29 mouse cellular contexts compared by ENCODE assay signal in the genomic region with DNA sequence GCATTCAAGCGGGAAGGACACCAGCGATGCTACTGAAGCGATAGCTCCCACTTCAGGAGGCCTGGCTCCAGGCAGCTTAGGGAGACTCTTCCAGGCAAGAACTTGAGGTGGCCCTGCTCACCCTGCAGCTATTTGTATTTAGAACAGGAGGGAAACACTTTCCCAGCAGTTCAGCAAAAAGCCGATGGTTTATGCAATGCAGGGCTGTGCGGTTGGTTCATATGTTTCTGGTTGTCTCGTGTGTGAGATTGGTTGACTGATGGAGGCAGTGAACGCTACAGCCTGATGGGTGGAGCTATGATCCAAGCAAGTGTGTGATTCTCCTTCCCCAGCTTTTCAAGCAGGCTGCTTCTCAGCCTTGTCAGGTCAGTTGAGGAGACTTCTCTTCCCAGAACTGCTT. TPM values are rescaled to one million over a fixed set of nuclear protein-coding genes. Genes with fewer than 3 reads are reported as not detected.
"Had no signal": no experiment of that assay in that cellular context is flagged by ENCODE, and none has a peak within 500 bp of the region (broad histone marks: within the 10 kb centered on the region; RNA-seq: fewer than 3 reads in every experiment).

No protein-coding gene starts in this region.

- DNase-seq: gastrocnemius, adult 2 months; gastrocnemius, postnatal 14 days; heart, postnatal 10 days; heart, postnatal 4 days; kidney, adult 18-20 months; kidney, adult 8-10 months; kidney, postnatal 10 days; kidney, postnatal 25 days; kidney, postnatal 4 days; liver; liver, embryonic 13.5 days had no signal

- H3K4me2 ChIP-seq: heart, embryonic 12.5 days; hindbrain, embryonic 12.5 days; hindbrain, embryonic 14.5 days; intestine, embryonic 15.5 days; limb, embryonic 13.5 days; liver, embryonic 11.5 days; liver, embryonic 13.5 days; liver, embryonic 15.5 days had no signal

- H3K4me3 ChIP-seq: gastrocnemius, adult 2 months; heart, embryonic 10.5 days; heart, embryonic 12.5 days; hindbrain, embryonic 10.5 days; hindbrain, embryonic 12.5 days; intestine, embryonic 15.5 days; layer of hippocampus, adult 2 months; left cerebral cortex, adult 2 months; limb, embryonic 13.5 days; liver, embryonic 13.5 days; liver, embryonic 15.5 days had no signal

- ATAC-seq: hindbrain, embryonic 16.5 days; inflammation-experienced regulatory T-cells, adult 6 months; intestine, embryonic 15.5 days; intestine, postnatal 0 days had no signal

- H3K27ac ChIP-seq: gastrocnemius, adult 2 months; heart, embryonic 10.5 days; hindbrain, embryonic 10.5 days; hindbrain, embryonic 12.5 days; hindbrain, embryonic 14.5 days; intestine, embryonic 15.5 days; layer of hippocampus, adult 2 months; left cerebral cortex, adult 2 months; limb, embryonic 13.5 days; liver, embryonic 13.5 days; liver, embryonic 15.5 days had no signal

- H3K9me3 ChIP-seq: heart, embryonic 10.5 days; heart, embryonic 12.5 days; hindbrain, embryonic 10.5 days; hindbrain, embryonic 12.5 days; intestine, embryonic 15.5 days; limb, embryonic 13.5 days; liver, embryonic 13.5 days; liver, embryonic 15.5 days had no signal

- H3K4me1 ChIP-seq: heart, embryonic 10.5 days; heart, embryonic 12.5 days; hindbrain, embryonic 10.5 days; hindbrain, embryonic 12.5 days; intestine, embryonic 15.5 days; limb, embryonic 13.5 days; liver, embryonic 13.5 days; liver, embryonic 15.5 days had no signal

- H3K9ac ChIP-seq: heart, embryonic 12.5 days; hindbrain, embryonic 12.5 days; hindbrain, embryonic 14.5 days; intestine, embryonic 15.5 days; limb, embryonic 13.5 days; liver, embryonic 13.5 days; liver, embryonic 15.5 days had no signal

- H3K36me3 ChIP-seq: heart, embryonic 10.5 days; heart, embryonic 12.5 days; hindbrain, embryonic 10.5 days; hindbrain, embryonic 12.5 days; intestine, embryonic 15.5 days; limb, embryonic 13.5 days; liver, embryonic 13.5 days; liver, embryonic 15.5 days had no signal

- H3K27me3 ChIP-seq: heart, embryonic 12.5 days; hindbrain, embryonic 12.5 days; intestine, embryonic 15.5 days; limb, embryonic 13.5 days; liver, embryonic 13.5 days; liver, embryonic 15.5 days had no signal

RNA-seq across cellular contexts. Expression of a gene that starts 46.2 kb away (rescaled TPM):
- total RNA-seq: granulocyte monocyte progenitor cell, adult 5-6 weeks had no signal

RNA-seq across cellular contexts. Expression of a gene that starts 47.0 kb away (rescaled TPM):
- total RNA-seq: granulocyte monocyte progenitor cell, adult 5-6 weeks; layer of hippocampus, adult 2 months; layer of hippocampus, postnatal 10 days; layer of hippocampus, postnatal 25 days; left cerebral cortex, postnatal 14 days had no signal
- polyA plus RNA-seq: liver, embryonic 11.5 days; liver, embryonic 13.5 days; liver, embryonic 15.5 days had no signal

RNA-seq across cellular contexts. Expression of a gene that starts 53.5 kb away (rescaled TPM):
- total RNA-seq: granulocyte monocyte progenitor cell, adult 5-6 weeks had no signal
